Mouse (Mus musculus) olfactory bulb, adult 2 months (tissue): Measurements from ENCODE around the gene Neo1. TPM values are rescaled to one million over a fixed set of nuclear protein-coding genes. Genes with fewer than 3 reads are reported as not detected.

Experiments used
- H3K27ac ChIP-seq: fragments of 200-500 bp; 2 replicates; pipeline ENCODE4 v1.5.1; 2012; ENCODE audit warnings: low read depth, low read length; ENCODE audit not compliant: insufficient read depth
- H3K4me1 ChIP-seq: fragments of 200-500 bp; 2 replicates; pipeline ENCODE4 v1.6.1; 2012; ENCODE audit warnings: low read length; ENCODE audit not compliant: control insufficient read depth, insufficient read depth
- H3K4me3 ChIP-seq: fragments of 200-500 bp; 2 replicates; pipeline ENCODE4 v1.5.1; 2012; ENCODE audit warnings: mild to moderate bottlenecking, low read depth, low read length, moderate library complexity; ENCODE audit not compliant: insufficient read depth
- CTCF ChIP-seq: fragments of 200-500 bp; IDR thresholded peaks from 2 replicates; pipeline ENCODE4 v1.5.1; 2012; ENCODE audit warnings: low read depth, mild to moderate bottlenecking, low read length, moderate library complexity; ENCODE audit not compliant: insufficient read depth
- POLR2A ChIP-seq: fragments of 200-500 bp; IDR thresholded peaks from 2 replicates; pipeline ENCODE4 v1.6.1; 2012; ENCODE audit warnings: mild to moderate bottlenecking, low read depth, low read length, moderate library complexity; ENCODE audit not compliant: insufficient read depth
- WGBS: fragments of 180-500 bp; shearing (Covaris S2); methylation state at CpG from one replicate; pipeline ENCODE4 v1.1.7; 2018; 5-methylcytosine and 5-hydroxymethylcytosine counted together
- polyA plus RNA-seq: library from polyadenylated mRNA; stranded (reverse); fragments of >200 nt; gene quantifications from 2 replicates; pipeline ENCODE4 v1.2.4, GENCODE M21; 2012; ENCODE audit warnings: low replicate concordance; ENCODE audit not compliant: missing spikeins, insufficient read depth, insufficient read length

Gene Neo1
- polyA plus RNA-seq, 1 experiment = not detected

DNA sequence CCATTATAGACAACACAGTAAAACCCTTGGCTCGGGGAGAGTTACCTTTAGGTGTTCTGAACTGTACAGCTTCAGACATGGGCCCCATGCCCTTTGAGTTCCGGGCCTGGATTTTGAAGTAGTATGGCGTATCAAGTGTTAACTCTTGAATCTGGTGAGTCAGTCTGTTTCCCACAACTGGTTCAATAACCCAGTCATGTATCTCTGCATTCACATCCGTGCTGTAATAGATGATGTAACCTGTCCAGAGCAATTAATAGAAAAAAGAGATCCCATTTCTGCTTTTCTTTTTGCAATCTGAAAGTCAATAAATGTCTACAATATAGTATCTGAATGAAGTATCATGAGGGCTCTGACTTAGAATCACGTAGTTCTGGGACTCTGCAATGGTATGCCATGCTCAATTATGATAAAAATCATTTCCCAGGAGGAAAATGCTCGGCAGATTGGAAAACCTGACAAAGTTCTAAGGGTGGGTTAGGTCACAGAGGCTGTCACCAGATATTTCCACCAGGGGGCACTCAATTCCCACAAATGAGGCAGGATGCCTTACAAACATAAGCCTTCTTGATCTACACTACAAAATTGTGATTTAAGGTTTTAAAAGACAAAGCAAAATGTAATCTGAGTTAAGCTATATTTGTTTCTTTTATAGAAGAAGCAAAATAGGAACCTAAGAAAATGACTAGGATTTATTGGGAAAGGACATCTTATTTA, 133.2 kb downstream of the Neo1 start:
- Histone ChIP-seq H3K4me1 (no peaks in the 10 kb centered on the region), H3K4me3 (no peak overlapping the region), H3K27ac (no peak overlapping the region)
- 63% methylated on average over 6 of the region's 6 CpGs for WGBS
- no peak for TF ChIP-seq POLR2A
- TF ChIP-seq CTCF = no peak

DNA sequence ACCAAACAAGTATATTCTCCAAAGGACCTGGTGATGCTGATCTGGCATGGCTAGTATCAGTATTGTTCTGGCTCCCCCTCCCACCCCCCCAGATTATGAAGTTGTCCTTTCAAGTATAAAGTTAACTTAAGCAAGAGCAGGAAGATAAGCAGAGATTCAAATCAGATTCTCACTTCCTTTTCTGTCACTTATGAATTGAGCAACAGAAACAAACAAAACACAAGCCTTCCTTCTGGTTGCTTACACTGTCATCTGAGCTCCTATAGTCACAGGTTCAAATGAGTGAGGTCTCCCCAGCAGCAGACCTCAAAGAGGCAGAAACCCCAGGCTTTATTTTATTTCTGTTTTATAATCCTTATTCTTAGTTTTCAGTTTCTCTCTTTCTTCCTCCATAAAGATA, 136.6 kb downstream of the Neo1 start:
- no peak for TF ChIP-seq CTCF
- TF ChIP-seq POLR2A = no peak

DNA sequence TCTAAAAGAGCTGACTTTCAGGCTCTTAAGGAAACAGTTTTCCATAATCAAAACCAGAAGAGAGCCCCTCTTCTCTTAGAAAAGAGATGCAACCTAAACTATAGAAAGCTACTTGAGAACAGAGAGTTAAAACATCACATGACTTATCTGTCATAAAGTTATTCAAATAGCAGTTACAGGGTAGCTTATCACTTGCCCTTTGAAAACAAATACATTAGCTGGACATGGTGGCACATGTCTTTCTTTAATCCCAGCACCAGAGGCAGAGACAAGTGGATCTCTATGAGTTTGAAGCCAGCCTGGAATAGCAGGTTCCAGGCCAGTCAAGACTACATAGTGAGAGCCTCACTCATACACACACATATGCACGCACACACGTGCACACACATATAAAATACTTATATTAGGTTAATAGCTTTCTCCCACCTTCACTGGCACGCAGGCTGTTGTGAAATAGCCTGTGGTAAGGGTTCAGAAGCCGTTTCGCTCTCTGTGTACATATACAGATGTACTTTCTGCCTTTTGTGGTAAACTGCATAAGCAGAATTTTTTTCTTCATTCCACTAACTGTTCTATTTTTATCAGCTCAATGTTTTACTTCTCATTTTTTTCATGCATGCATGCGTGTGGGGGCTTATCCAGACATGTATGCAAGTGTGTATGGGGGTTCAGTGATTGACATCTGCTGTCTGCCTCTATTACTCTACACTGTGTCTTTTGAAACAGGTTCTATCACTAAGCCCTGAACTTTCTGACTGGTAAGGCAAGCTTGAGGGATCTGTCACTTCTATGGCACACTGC, 144.2 kb downstream of the Neo1 start:
- WGBS = 79% methylated on average over 6 of the region's 6 CpGs
- no peak overlapping the region for H3K27ac ChIP-seq
- no peak overlapping the region for H3K4me3 ChIP-seq
- TF ChIP-seq CTCF = no peak
- no peak for TF ChIP-seq POLR2A
- no peaks in the 10 kb centered on the region for H3K4me1 ChIP-seq

More for the DNA sequence above, 136.6 kb downstream of the Neo1 start:
- Histone ChIP-seq H3K4me3 (no peak overlapping the region), H3K27ac (no peak overlapping the region), H3K4me1 (no peaks in the 10 kb centered on the region)

DNA sequence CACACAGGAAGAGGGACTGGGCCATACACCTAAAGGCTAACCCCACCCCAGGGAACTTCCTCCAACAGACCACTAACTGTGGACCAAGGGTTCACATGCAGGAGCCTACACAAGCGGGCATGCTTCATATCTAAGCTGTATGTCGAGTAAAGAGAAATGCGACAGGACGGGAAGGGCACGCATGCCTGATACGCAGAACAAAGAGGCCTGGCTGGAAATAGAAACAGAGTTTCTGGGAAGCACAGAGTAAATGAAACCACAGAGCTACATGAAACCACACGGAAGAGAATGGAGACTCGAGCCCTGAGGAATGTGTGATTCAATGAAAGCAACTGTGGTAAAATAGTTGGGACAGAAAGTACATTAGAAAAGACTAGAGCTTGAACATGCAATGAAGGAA, 145.3 kb downstream of the Neo1 start:
- H3K4me3 ChIP-seq = no peak overlapping the region
- WGBS = 85% methylated on average over 8 of the region's 8 CpGs
- no peaks in the 10 kb centered on the region for H3K4me1 ChIP-seq
- TF ChIP-seq CTCF (no peak), POLR2A (no peak)
- no peak overlapping the region for H3K27ac ChIP-seq

DNA sequence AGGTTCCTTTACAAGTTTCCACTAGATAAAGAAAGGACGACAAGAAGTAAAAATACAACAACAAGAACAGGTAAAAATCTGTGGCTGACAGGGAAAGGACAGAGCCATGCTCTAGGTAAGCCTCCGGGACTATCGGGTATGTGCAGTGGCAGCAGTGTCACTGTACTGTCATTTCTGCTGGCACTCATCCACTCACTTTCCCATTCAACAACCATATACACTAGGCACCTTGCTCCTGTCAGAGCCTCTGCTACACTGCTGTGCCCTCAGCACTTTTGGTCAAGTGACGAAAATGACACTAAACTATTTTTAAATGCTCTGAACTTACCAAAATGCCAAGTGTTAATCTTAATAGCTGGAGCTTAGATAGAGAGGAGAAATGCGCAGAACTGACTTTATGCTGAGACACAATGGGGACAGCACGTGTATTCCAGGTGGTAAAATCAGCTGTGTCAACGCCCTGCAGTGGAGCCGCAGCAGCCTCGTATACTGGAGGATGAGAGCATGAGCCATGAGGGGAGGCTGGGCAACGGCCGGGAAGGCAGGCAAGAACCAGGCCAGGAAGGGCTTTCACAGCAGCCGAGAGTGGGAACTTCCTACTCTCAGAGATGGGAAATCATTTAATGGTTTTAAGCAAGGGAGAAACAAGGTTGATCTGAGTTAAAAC, 146.3 kb downstream of the Neo1 start:
- H3K4me1 ChIP-seq = no peaks in the 10 kb centered on the region
- WGBS = 81% methylated on average over 12 of the region's 12 CpGs
- H3K4me3 ChIP-seq = no peak overlapping the region
- TF ChIP-seq POLR2A (no peak), CTCF (no peak)
- no peak overlapping the region for H3K27ac ChIP-seq

DNA sequence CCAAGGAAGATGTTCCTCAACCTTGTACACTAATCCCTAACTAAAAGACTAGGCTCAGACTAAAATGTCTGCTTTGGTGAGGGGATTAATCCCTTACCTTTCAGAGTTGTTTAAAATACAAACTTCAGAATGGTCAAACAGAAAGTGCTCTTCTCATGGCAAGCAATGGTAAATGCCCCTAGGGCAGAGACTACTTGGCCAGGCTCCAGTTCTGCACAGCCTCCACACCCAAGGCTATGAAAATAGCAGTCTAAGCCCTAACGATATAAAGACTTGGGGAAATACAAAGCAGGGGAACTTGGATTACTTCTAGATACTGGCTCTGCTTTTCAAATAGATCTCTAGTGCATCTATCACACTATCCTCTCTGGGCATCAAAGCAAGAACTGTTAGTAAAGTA, 153.6 kb downstream of the Neo1 start:
- no peak for TF ChIP-seq CTCF
- TF ChIP-seq POLR2A = no peak
- Histone ChIP-seq H3K4me3 (no peak overlapping the region), H3K27ac (no peak overlapping the region), H3K4me1 (no peaks in the 10 kb centered on the region)
- WGBS = 19% methylated on average over 1 of the region's 1 CpGs

DNA sequence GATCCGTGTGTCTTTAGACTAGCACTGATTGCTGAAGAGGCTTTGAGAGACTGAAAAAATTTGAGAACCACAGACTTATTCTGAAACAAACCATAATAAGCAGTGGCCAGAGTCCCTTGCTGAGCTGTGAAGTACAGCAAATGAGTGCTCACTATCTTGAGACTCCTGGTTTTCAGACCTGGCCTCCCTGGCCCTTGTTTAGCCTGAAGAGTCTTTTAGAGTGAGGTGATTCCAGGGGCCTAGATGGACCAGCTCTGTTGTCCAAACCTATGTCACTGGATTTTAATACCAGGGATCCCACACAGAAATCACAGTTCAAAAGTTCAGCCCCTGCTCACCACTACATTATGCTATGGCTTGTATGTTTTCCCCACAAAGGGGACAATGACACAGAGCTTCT, 156.4 kb downstream of the Neo1 start:
- 88% methylated on average over 1 of the region's 1 CpGs for WGBS
- Histone ChIP-seq H3K4me3 (no peak overlapping the region), H3K27ac (no peak overlapping the region), H3K4me1 (no peaks in the 10 kb centered on the region)
- no peak for TF ChIP-seq CTCF
- TF ChIP-seq POLR2A = no peak

DNA sequence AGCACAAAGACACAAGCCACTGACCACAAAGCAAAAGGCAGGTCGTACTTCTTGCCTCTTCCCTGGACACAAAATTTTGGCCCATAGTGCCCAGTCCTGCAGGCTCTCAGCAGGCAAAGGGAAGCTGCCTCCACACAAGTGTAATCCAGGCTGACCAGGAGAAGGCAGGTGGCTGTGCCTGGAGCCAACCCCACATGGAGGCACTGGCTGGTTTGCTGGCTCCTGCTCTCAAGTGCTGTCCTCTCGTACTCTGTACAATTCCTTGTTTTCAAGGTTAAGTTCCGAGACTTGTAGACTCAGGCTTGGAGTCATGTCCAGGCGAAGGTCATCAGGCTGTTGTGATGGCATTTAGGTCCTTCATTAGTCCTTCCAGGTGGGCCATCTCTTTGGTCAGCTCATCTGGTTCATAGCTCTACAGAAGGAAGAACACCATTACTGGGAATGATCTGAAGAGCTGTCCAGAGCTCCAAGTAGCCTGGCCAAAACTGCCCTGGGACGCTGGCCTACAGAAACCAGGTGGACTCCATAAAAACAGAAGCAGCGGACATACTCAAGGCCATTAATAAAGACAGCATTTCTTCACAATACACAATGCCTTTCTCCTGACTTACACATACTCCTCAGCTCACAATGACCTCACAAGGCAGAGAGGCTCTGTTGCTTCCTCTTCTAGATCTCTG, 159.2 kb downstream of the Neo1 start:
- Histone ChIP-seq H3K27ac (no peak overlapping the region), H3K4me3 (no peak overlapping the region), H3K4me1 (no peaks in the 10 kb centered on the region)
- TF ChIP-seq POLR2A = no peak
- TF ChIP-seq CTCF = no peak
- 97% methylated on average over 6 of the region's 6 CpGs for WGBS
